Mouse (Mus musculus): ENCODE measurements around the gene Pak7.

- no peak for TF ChIP-seq CTCF (IDR thresholded peaks at IDR 0.05; ENCODE audit: control insufficient read depth, insufficient read depth, insufficient read length)
- no peak for TF ChIP-seq MAX (IDR thresholded peaks at IDR 0.05)
Measured at GRCm38 (mm10) chr2:136050793-136051615, 336.8 kb downstream of the Pak7 start.
